Mouse (Mus musculus): Measurements from ENCODE around the gene Chst11. TPM values are rescaled to one million over a fixed set of nuclear protein-coding genes. Genes with fewer than 3 reads are reported as not detected.

Chst11 gene
- total and polyA plus RNA-seq, 3 experiments, result 3.1 to 4.5 (median 3.2) TPM

DNA sequence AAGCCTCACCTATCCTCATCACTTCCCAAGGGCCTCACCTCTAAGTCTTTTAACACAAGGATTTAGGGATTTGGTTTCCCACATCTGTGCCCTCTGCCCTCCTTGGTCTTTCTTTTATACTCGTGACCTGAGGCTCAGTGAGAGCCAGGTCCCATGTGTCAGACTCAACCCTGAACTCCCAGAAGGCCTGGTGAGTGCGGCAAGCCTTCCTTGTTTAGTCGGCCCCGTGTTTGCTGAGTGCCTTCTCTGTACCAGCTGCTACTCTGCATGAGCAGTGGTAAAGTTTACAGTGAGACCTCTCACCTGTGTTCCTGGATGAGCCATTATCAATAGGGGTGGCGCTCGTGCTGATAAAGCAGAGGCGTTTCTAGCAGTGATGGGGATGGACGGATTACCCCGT lies 134.6 kb downstream of the Chst11 start:
- 74% methylated on average over 9 of the region's 9 CpGs for WGBS
- H3K9ac ChIP-seq (ENCODE audit: low read depth, low read length), result no peak overlapping the region
- no peak overlapping the region for H3K4me3 ChIP-seq
- no peaks in the 10 kb centered on the region for H3K27me3 ChIP-seq (ENCODE audit: control insufficient read depth, insufficient read depth, low read length)
- no peaks in the 10 kb centered on the region for H3K79me2 ChIP-seq (replicated peaks; ENCODE audit: control insufficient read depth, insufficient read depth, low read length)
- no peak for DNase-seq
- no peaks in the 10 kb centered on the region for H3K36me3 ChIP-seq (ENCODE audit: control insufficient read depth, insufficient read depth, low read length)
- intact Hi-C loops (cut with DNase I), result no loop called here
- no peak overlapping the region for H3K27ac ChIP-seq
- TF ChIP-seq CTCF (IDR thresholded peaks at IDR 0.05) (no peak), EP300 (IDR thresholded peaks at IDR 0.05; ENCODE audit: insufficient read depth, low read depth, low read length) (no peak), POLR2A (IDR thresholded peaks at IDR 0.05; ENCODE audit: insufficient read depth, low read depth, low read length) (no peak)
- peaks cover 12% of the 10 kb centered on the region for H3K4me1 ChIP-seq (ENCODE audit: control insufficient read depth, insufficient read depth, low read length)

DNA sequence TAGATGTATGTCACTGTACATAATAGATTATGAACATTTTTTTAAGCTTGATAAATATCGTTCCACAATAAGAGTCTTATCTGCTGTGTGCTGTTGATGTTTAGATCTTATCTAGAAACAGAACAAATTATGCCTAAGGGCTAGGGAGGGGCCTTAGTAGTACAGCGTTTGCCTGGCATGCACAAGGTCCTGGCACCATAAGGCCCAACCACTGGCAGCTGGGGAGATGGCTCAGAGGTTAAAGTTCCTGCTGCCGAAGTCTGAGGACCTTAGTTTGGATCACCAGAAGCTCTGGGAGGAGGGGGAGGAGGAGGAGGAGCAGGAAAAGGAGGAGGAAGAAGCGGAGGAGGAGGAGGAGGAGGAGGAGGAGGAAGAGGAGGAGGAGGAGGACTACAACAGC lies 135.6 kb downstream of the Chst11 start:
- H3K27ac ChIP-seq, result no peak overlapping the region
- peaks cover 12% of the 10 kb centered on the region for H3K4me1 ChIP-seq (ENCODE audit: control insufficient read depth, insufficient read depth, low read length)
- DNase-seq, result no peak
- no peaks in the 10 kb centered on the region for H3K36me3 ChIP-seq (ENCODE audit: control insufficient read depth, insufficient read depth, low read length)
- H3K27me3 ChIP-seq (ENCODE audit: control insufficient read depth, insufficient read depth, low read length), result no peaks in the 10 kb centered on the region
- intact Hi-C loops (cut with DNase I), result no loop called here
- no peak overlapping the region for H3K9ac ChIP-seq (ENCODE audit: low read depth, low read length)
- H3K4me3 ChIP-seq, result no peak overlapping the region
- H3K79me2 ChIP-seq (replicated peaks; ENCODE audit: control insufficient read depth, insufficient read depth, low read length), result no peaks in the 10 kb centered on the region
- TF ChIP-seq POLR2A (IDR thresholded peaks at IDR 0.05; ENCODE audit: insufficient read depth, low read depth, low read length), result no peak
- no peak for TF ChIP-seq EP300 (IDR thresholded peaks at IDR 0.05; ENCODE audit: insufficient read depth, low read depth, low read length)
- TF ChIP-seq CTCF (IDR thresholded peaks at IDR 0.05), result no peak
- 67% methylated on average over 4 of the region's 4 CpGs for WGBS

DNA sequence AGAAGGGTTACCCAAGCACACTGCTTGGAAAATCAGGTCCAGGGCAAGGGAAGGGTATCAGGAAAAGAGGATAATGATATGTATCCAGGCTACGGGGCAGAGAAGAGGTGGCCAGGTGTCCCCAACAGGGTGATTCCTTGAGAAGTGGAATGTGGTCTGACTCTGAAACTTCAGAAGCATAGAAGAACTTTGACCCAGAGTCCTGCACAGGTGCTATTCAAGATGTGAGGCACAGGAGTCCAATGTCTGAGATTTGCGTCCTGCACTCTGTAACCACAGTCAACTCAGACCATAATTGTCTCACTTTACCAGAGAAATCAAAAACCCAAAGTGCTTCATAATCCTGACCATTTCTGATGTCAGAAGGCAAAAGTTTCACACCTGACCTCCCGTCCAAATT lies 139.3 kb downstream of the Chst11 start:
- Histone ChIP-seq H3K4me3 (no peak overlapping the region), H3K27ac (no peak overlapping the region), H3K27me3 (ENCODE audit: control insufficient read depth, insufficient read depth, low read length) (no peaks in the 10 kb centered on the region), H3K79me2 (replicated peaks; ENCODE audit: control insufficient read depth, insufficient read depth, low read length) (no peaks in the 10 kb centered on the region), H3K9ac (ENCODE audit: low read depth, low read length) (no peak overlapping the region), H3K36me3 (ENCODE audit: control insufficient read depth, insufficient read depth, low read length) (no peaks in the 10 kb centered on the region), H3K4me1 (ENCODE audit: control insufficient read depth, insufficient read depth, low read length) (no peaks in the 10 kb centered on the region; the same call in 1 of the 2 replicates)
- 95% methylated on average over 3 of the region's 3 CpGs for WGBS
- no peak for TF ChIP-seq EP300 (IDR thresholded peaks at IDR 0.05; ENCODE audit: insufficient read depth, low read depth, low read length)
- no peak for TF ChIP-seq CTCF (IDR thresholded peaks at IDR 0.05)
- no peak for TF ChIP-seq POLR2A (IDR thresholded peaks at IDR 0.05; ENCODE audit: insufficient read depth, low read depth, low read length)
- intact Hi-C loops (cut with DNase I), result no loop called here
- no peak for DNase-seq

DNA sequence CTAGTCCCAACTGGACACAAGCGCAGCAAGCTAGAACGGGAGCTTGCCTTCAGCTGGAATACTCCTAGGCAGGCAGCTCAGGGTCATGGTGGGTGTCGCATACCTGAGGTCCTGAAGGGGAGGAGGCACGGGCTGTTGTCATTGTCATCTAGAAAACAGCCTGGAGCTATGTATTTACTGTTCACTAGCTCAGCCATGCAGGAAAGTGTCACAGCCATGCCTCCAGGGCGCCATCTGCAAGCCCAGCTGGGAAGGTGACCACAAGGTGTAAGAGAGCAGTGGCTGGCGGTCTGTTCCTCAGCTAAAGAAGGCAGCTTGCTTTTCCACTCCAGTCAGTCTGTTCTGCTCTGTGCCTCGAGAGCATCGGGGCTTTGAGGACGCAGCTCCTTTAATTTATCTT lies 141.1 kb downstream of the Chst11 start:
- DNase-seq, result no peak
- intact Hi-C loops (cut with DNase I), result no loop called here

GRCm38 (mm10) chr10:83128435-83128834 lies 143.1 kb downstream of the Chst11 start:
- DNase-seq, result no peak
- Histone ChIP-seq H3K79me2 (replicated peaks; ENCODE audit: control insufficient read depth, insufficient read depth, low read length) (no peaks in the 10 kb centered on the region), H3K4me1 (ENCODE audit: control insufficient read depth, insufficient read depth, low read length) (no peaks in the 10 kb centered on the region), H3K36me3 (ENCODE audit: control insufficient read depth, insufficient read depth, low read length) (no peaks in the 10 kb centered on the region), H3K9ac (ENCODE audit: low read depth, low read length) (no peak overlapping the region), H3K4me3 (no peak overlapping the region), H3K27me3 (ENCODE audit: control insufficient read depth, insufficient read depth, low read length) (no peaks in the 10 kb centered on the region), H3K27ac (no peak overlapping the region)
- WGBS, result 76% methylated on average over 8 of the region's 8 CpGs
- intact Hi-C loops (cut with DNase I), result no loop called here
- no peak for TF ChIP-seq EP300 (IDR thresholded peaks at IDR 0.05; ENCODE audit: insufficient read depth, low read depth, low read length)
- TF ChIP-seq CTCF (IDR thresholded peaks at IDR 0.05), result no peak
- no peak for TF ChIP-seq POLR2A (IDR thresholded peaks at IDR 0.05; ENCODE audit: insufficient read depth, low read depth, low read length)

More for the DNA sequence above, 141.1 kb downstream of the Chst11 start:
- no peaks in the 10 kb centered on the region for H3K79me2 ChIP-seq (replicated peaks; ENCODE audit: control insufficient read depth, insufficient read depth, low read length)
- 86% methylated on average over 9 of the region's 9 CpGs for WGBS
- no peak overlapping the region for H3K4me3 ChIP-seq
- no peaks in the 10 kb centered on the region for H3K36me3 ChIP-seq (ENCODE audit: control insufficient read depth, insufficient read depth, low read length)
- no peak for TF ChIP-seq EP300 (IDR thresholded peaks at IDR 0.05; ENCODE audit: insufficient read depth, low read depth, low read length)
- no peak for TF ChIP-seq CTCF (IDR thresholded peaks at IDR 0.05)
- no peak for TF ChIP-seq POLR2A (IDR thresholded peaks at IDR 0.05; ENCODE audit: insufficient read depth, low read depth, low read length)
- no peak overlapping the region for H3K9ac ChIP-seq (ENCODE audit: low read depth, low read length)
- no peaks in the 10 kb centered on the region for H3K27me3 ChIP-seq (ENCODE audit: control insufficient read depth, insufficient read depth, low read length)
- no peak overlapping the region for H3K27ac ChIP-seq
- no peaks in the 10 kb centered on the region for H3K4me1 ChIP-seq (ENCODE audit: control insufficient read depth, insufficient read depth, low read length)

GRCm38 (mm10) chr10:83129624-83130218 lies 144.4 kb downstream of the Chst11 start:
- intact Hi-C loops (cut with DNase I), result no loop called here
- WGBS, result 87% methylated on average over 8 of the region's 8 CpGs
- TF ChIP-seq EP300 (IDR thresholded peaks at IDR 0.05; ENCODE audit: insufficient read depth, low read depth, low read length), result no peak
- no peak for TF ChIP-seq POLR2A (IDR thresholded peaks at IDR 0.05; ENCODE audit: insufficient read depth, low read depth, low read length)
- TF ChIP-seq CTCF (IDR thresholded peaks at IDR 0.05), result no peak

More at GRCm38 (mm10) chr10:83129624-83130218, 144.4 kb downstream of the Chst11 start:
- H3K4me1 ChIP-seq (ENCODE audit: control insufficient read depth, insufficient read depth, low read length), result no peaks in the 10 kb centered on the region
- H3K4me3 ChIP-seq, result no peak overlapping the region
- H3K27me3 ChIP-seq (ENCODE audit: control insufficient read depth, insufficient read depth, low read length), result no peaks in the 10 kb centered on the region
- no peak overlapping the region for H3K27ac ChIP-seq
- H3K79me2 ChIP-seq (replicated peaks; ENCODE audit: control insufficient read depth, insufficient read depth, low read length), result no peaks in the 10 kb centered on the region
- no peak overlapping the region for H3K9ac ChIP-seq (ENCODE audit: low read depth, low read length)
- DNase-seq, result no peak
- H3K36me3 ChIP-seq (ENCODE audit: control insufficient read depth, insufficient read depth, low read length), result no peaks in the 10 kb centered on the region
